Mouse (Mus musculus): ENCODE results near the gene Nfasc. TPM values are rescaled to one million over a fixed set of nuclear protein-coding genes. Genes with fewer than 3 reads are reported as not detected.

Gene Nfasc
- polyA plus RNA-seq, 1 experiment = 0.01 TPM

DNA sequence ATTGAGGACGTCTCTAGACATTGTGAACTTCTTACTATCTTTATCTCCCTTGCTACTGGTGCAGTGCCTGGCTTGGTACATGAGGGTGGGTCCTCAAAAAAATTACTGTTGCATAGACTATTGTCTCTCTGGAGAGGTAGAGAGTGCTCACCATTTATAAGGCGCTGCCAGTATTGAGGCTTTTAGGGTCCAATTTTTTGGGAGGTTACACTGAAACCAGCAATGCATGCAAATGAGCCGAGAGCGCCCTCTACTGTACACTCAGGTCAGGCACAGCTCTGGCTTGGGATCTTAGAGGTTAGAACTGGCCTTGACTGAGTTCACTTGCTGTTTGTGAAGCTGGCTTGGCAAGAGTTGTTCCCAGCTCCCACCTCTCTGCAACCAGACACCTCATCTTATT is 147.0 kb downstream of the Nfasc start:
- H3K27me3 ChIP-seq (replicated peaks) = peaks cover 80% of the 10 kb centered on the region
- H3K9me3 ChIP-seq = no peaks in the 10 kb centered on the region
- TF ChIP-seq FLI1 (IDR thresholded peaks at IDR 0.05; ENCODE audit: low read length) (no peak), GATA1 (IDR thresholded peaks at IDR 0.05; ENCODE audit: borderline replicate concordance, low read length) (no peak)

GRCm38 (mm10) chr1:132592145-132592544 is 149.5 kb downstream of the Nfasc start:
- Histone ChIP-seq H3K4me1 (peaks cover 62% of the 10 kb centered on the region), H3K27me3 (replicated peaks) (peaks cover 78% of the 10 kb centered on the region), H3K9me3 (no peaks in the 10 kb centered on the region), H3K4me3 (replicated peaks) (no peak overlapping the region), H3K36me3 (replicated peaks; ENCODE audit: low read length) (no peaks in the 10 kb centered on the region)
- TF ChIP-seq FLI1 (IDR thresholded peaks at IDR 0.05; ENCODE audit: low read length) (no peak), GATA1 (IDR thresholded peaks at IDR 0.05; ENCODE audit: borderline replicate concordance, low read length) (no peak)

More for the DNA sequence above, 147.0 kb downstream of the Nfasc start:
- Histone ChIP-seq H3K4me3 (replicated peaks) (no peak overlapping the region), H3K4me1 (peaks cover 45% of the 10 kb centered on the region), H3K36me3 (replicated peaks; ENCODE audit: low read length) (no peaks in the 10 kb centered on the region)

DNA sequence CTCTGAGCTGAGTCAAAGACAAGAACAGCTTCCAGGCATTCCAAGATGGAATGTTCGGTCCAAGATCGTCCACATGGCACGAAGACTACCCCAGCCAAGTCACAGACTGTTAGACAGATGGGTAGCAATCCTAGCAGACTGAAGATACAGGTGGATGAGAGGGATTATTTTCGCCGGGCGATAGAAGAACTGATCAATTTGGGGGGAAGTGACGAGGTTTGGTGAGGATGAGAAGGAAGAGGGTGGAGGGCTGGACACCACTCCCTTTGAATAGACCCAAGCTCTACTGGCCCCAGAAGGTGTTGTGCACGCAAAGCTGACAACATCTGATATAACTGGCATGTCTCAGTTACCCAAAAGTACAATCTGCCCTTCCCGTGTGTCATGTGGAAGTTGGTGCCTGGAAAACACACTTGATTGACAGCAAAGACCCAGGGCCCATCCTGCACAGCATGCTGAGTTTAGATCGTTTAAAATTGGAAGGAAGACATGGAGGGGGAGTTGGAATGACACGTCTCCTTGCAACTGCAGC is 150.1 kb downstream of the Nfasc start:
- no peaks in the 10 kb centered on the region for H3K36me3 ChIP-seq (replicated peaks; ENCODE audit: low read length)
- peaks cover 75% of the 10 kb centered on the region for H3K27me3 ChIP-seq (replicated peaks)
- no peak overlapping the region for H3K4me3 ChIP-seq (replicated peaks)
- TF ChIP-seq FLI1 (IDR thresholded peaks at IDR 0.05; ENCODE audit: low read length) (no peak), GATA1 (IDR thresholded peaks at IDR 0.05; ENCODE audit: borderline replicate concordance, low read length) (no peak)
- H3K9me3 ChIP-seq = no peaks in the 10 kb centered on the region
- peaks cover 62% of the 10 kb centered on the region for H3K4me1 ChIP-seq

DNA sequence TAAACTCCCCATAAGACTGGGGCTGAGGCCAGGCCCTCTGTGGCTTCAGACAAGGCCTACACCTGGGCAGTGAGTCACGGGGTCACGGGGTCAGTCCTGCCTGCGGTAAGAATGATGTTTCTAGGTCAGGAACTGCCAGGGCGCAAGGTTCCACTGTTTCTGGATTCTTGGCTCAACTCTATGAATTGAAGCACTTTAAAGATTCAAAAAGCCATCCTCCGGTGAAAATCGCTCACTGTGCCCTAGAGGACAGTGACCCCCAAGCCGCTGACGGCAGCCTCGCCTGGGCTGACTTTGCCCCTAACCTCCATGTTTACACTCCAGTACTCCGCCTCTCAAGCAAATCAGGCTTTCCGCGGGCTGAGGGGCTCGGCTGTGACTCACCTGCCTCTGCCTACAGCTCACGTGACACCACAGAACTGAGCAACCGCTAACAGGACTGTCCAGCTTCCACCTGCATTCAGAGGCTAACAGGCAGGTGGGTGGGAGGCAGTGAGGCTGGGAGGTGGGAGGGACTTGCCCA is 154.9 kb downstream of the Nfasc start:
- Histone ChIP-seq H3K36me3 (replicated peaks; ENCODE audit: low read length) (no peaks in the 10 kb centered on the region), H3K4me3 (replicated peaks) (no peak overlapping the region), H3K9me3 (no peaks in the 10 kb centered on the region), H3K27me3 (replicated peaks) (peaks cover 70% of the 10 kb centered on the region), H3K4me1 (peaks cover 50% of the 10 kb centered on the region)
- TF ChIP-seq GATA1 (IDR thresholded peaks at IDR 0.05; ENCODE audit: borderline replicate concordance, low read length) = no peak
- TF ChIP-seq FLI1 (IDR thresholded peaks at IDR 0.05; ENCODE audit: low read length) = no peak

GRCm38 (mm10) chr1:132585376-132585775 is 156.2 kb downstream of the Nfasc start:
- Histone ChIP-seq H3K4me1 (peaks cover 45% of the 10 kb centered on the region), H3K4me3 (replicated peaks) (no peak overlapping the region), H3K27me3 (replicated peaks) (peaks cover 66% of the 10 kb centered on the region), H3K36me3 (replicated peaks; ENCODE audit: low read length) (no peaks in the 10 kb centered on the region), H3K9me3 (no peaks in the 10 kb centered on the region)
- TF ChIP-seq GATA1 (IDR thresholded peaks at IDR 0.05; ENCODE audit: borderline replicate concordance, low read length) (no peak), FLI1 (IDR thresholded peaks at IDR 0.05; ENCODE audit: low read length) (no peak)

- Histone ChIP-seq H3K9me3 (no peaks in the 10 kb centered on the region), H3K4me1 (peaks cover 23% of the 10 kb centered on the region), H3K36me3 (replicated peaks; ENCODE audit: low read length) (no peaks in the 10 kb centered on the region), H3K4me3 (replicated peaks) (no peak overlapping the region), H3K27me3 (replicated peaks) (peaks cover 70% of the 10 kb centered on the region)
- no peak for TF ChIP-seq FLI1 (IDR thresholded peaks at IDR 0.05; ENCODE audit: low read length)
- no peak for TF ChIP-seq GATA1 (IDR thresholded peaks at IDR 0.05; ENCODE audit: borderline replicate concordance, low read length)
These were observed 158.5 kb downstream of the Nfasc start for GRCm38 (mm10) chr1:132582998-132583604.

DNA sequence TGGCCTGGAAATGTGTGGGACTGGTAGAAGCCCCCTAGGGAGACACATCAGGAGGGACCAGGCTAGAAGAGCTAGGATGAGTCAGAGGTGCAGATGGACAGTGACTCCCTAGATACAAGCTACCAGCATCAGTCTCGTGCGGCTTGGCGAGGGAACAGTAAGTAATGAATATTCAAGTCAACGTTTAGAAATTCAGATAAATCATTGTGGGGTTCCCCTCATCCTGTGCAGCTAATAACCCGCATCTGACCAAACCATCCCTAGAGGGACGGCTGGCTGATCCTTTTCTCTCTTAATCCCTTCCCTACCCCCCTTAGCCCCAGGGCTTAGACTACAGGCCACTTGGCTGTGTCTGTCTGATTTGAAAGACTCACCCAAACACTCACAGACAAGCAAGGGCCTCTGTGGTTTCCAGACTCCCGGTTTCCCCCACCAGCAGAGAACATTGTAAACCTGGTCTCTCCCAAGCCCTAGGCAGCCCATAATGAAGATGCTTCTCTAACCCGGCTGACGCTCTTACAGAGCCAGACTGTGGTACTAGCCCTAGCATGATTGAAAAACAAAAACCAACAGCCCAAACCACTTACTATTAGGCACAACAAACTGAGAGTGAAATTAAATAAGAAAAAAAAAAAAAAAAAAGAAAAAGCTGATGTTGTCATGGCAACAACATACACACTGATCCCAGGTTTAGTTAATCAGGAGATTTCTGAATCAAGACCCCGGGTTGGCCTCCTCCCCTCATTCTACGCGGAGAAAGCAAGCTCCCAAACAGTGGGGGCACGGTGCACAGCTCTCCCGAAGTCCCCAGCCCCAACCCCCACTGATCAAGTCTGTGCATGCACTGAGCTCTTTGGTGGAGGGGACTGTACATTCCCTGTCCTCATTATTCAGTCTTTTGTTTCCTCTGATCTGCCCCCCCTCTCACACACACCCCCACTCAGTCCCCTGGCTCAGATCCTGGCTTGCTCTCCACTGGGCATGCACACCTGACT is 159.5 kb downstream of the Nfasc start:
- Histone ChIP-seq H3K4me3 (replicated peaks) (no peak overlapping the region), H3K4me1 (peaks cover 20% of the 10 kb centered on the region), H3K27me3 (replicated peaks) (peaks cover 71% of the 10 kb centered on the region), H3K36me3 (replicated peaks; ENCODE audit: low read length) (no peaks in the 10 kb centered on the region), H3K9me3 (no peaks in the 10 kb centered on the region)
- TF ChIP-seq FLI1 (IDR thresholded peaks at IDR 0.05; ENCODE audit: low read length) (no peak), GATA1 (IDR thresholded peaks at IDR 0.05; ENCODE audit: borderline replicate concordance, low read length) (no peak)

DNA sequence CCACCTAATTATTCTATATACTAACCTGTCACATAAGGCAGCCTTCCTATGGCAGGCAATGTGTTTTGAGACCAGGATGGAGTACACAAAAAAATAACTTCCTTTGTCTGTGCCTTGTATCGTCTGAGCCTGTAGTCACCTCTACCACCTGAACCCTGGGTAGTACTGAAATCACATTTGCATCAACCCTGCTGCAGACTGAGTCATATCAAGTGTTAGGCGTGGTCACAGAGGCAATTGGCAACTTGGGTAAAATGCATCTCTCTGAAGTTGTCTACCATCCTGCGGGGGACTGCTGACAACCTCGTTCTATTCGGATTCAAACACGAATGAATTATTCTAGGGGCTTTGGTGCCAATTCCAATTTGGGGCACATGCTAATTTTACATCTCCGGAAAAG is 161.5 kb downstream of the Nfasc start:
- no peak for TF ChIP-seq GATA1 (IDR thresholded peaks at IDR 0.05; ENCODE audit: borderline replicate concordance, low read length)
- TF ChIP-seq FLI1 (IDR thresholded peaks at IDR 0.05; ENCODE audit: low read length) = no peak
- peaks cover 73% of the 10 kb centered on the region for H3K27me3 ChIP-seq (replicated peaks)
- no peaks in the 10 kb centered on the region for H3K9me3 ChIP-seq
- no peak overlapping the region for H3K4me3 ChIP-seq (replicated peaks)
- H3K4me1 ChIP-seq = peaks cover 20% of the 10 kb centered on the region
- no peaks in the 10 kb centered on the region for H3K36me3 ChIP-seq (replicated peaks; ENCODE audit: low read length)

DNA sequence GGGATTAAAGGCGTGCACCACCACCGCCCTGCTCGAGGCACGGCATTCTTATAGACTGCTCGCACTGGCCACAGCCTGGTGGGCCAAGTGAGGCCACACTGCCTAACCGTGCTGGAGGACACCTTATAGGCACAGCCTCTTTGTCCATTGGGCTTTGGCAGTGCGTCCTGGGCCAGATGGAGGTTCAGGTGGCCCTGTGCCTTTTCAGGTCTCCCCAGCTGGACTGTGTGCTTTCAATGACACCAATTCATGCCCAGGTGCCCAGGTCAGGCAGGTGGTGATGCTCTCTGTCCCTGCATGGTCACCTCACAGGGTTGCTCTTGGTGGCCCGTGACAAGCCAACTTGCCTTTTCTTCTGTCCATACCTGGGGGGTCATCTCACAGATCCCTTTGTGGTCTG is 164.8 kb downstream of the Nfasc start:
- Histone ChIP-seq H3K4me3 (replicated peaks) (no peak overlapping the region), H3K36me3 (replicated peaks; ENCODE audit: low read length) (no peaks in the 10 kb centered on the region), H3K27me3 (replicated peaks) (peaks cover 76% of the 10 kb centered on the region), H3K4me1 (peaks cover 10% of the 10 kb centered on the region), H3K9me3 (no peaks in the 10 kb centered on the region)
- TF ChIP-seq FLI1 (IDR thresholded peaks at IDR 0.05; ENCODE audit: low read length) = no peak
- no peak for TF ChIP-seq GATA1 (IDR thresholded peaks at IDR 0.05; ENCODE audit: borderline replicate concordance, low read length)

Measured in megakaryocyte, embryonic 14.5 days (primary cell).